Comparison of ENCODE assay signal across 21 mouse cellular contexts in genomic region chr3:83962571-83962970, GRCm38 (mm10).
DNase-seq lines count a peak whose midpoint lies in the region; ATAC-seq and TF ChIP-seq lines count a peak whose summit lies in the region.
"Had no signal": no experiment of that assay in that cellular context is flagged by ENCODE, and none has a peak within 500 bp of the region (broad histone marks: within the 10 kb centered on the region; RNA-seq: fewer than 3 reads in every experiment).

No protein-coding gene starts in this region.

- no peak for TF ChIP-seq CTCF in forebrain, postnatal 0 days (IDR thresholded peaks at IDR 0.05; ENCODE audit: low read depth)
- no peak for TF ChIP-seq CTCF in heart, adult 2 months (IDR thresholded peaks at IDR 0.05)
- no peak for TF ChIP-seq CTCF in lung, adult 2 months (IDR thresholded peaks at IDR 0.05; ENCODE audit: insufficient read depth, low read length)

- H3K9me3 ChIP-seq in forebrain, postnatal 0 days (ENCODE audit: low read length) = no peaks in the 10 kb centered on the region
- H3K9me3 ChIP-seq in forebrain, embryonic 11.5 days (ENCODE audit: control insufficient read depth, low read length) = no peaks in the 10 kb centered on the region
- no peaks in the 10 kb centered on the region for H3K9me3 ChIP-seq in heart, embryonic 13.5 days
- no peaks in the 10 kb centered on the region for H3K9me3 ChIP-seq in lung, embryonic 16.5 days (ENCODE audit: control insufficient read depth, low read length)
- H3K9me3 ChIP-seq in limb, embryonic 15.5 days = no peaks in the 10 kb centered on the region
- H3K9me3 ChIP-seq: liver, embryonic 12.5 days; midbrain, embryonic 15.5 days; neural tube, embryonic 15.5 days had no signal

- TF ChIP-seq POLR2A in heart, adult 2 months (IDR thresholded peaks at IDR 0.05; ENCODE audit: insufficient read depth, low read depth, low read length) = no peak
- TF ChIP-seq POLR2A in lung, adult 2 months (IDR thresholded peaks at IDR 0.05; ENCODE audit: borderline replicate concordance, extremely low read depth, low read depth, low read length) = no peak

- no peaks in the 10 kb centered on the region for H3K27me3 ChIP-seq in forebrain, postnatal 0 days (ENCODE audit: insufficient read depth, low read length)
- no peaks in the 10 kb centered on the region for H3K27me3 ChIP-seq in forebrain, embryonic 11.5 days (ENCODE audit: control insufficient read depth, insufficient read depth, low read length)
- H3K27me3 ChIP-seq in heart, embryonic 13.5 days (replicated peaks) = no peaks in the 10 kb centered on the region
- no peaks in the 10 kb centered on the region for H3K27me3 ChIP-seq in heart, adult 2 months (ENCODE audit: control insufficient read depth, insufficient read depth, low read length)
- H3K27me3 ChIP-seq in lung, embryonic 16.5 days (ENCODE audit: control insufficient read depth, insufficient read depth, low read depth, low read length) = no peaks in the 10 kb centered on the region
- H3K27me3 ChIP-seq in limb, embryonic 15.5 days = no peaks in the 10 kb centered on the region
- H3K27me3 ChIP-seq: liver, embryonic 12.5 days; midbrain, embryonic 15.5 days; neural tube, embryonic 15.5 days had no signal

- no peak overlapping the region for H3K27ac ChIP-seq in forebrain, postnatal 0 days (ENCODE audit: low read depth, low read length)
- no peak overlapping the region for H3K27ac ChIP-seq in forebrain, embryonic 11.5 days (ENCODE audit: low read depth, low read length)
- peak overlapping the region; percentile 57 for H3K27ac ChIP-seq in heart, embryonic 13.5 days (replicated peaks)
- H3K27ac ChIP-seq in heart, adult 2 months = no peak overlapping the region
- H3K27ac ChIP-seq in lung, embryonic 16.5 days (ENCODE audit: low read length) = no peak overlapping the region
- no peak overlapping the region for H3K27ac ChIP-seq in limb, embryonic 15.5 days
- H3K27ac ChIP-seq: hindbrain, embryonic 14.5 days; layer of hippocampus, adult 2 months; liver, embryonic 12.5 days; midbrain, embryonic 15.5 days; neural tube, embryonic 15.5 days had no signal

- 60% methylated on average over 3 of the region's 3 CpGs for WGBS in forebrain, postnatal 0 days
- WGBS in forebrain, embryonic 11.5 days = 81% methylated on average over 3 of the region's 3 CpGs
- 22% methylated on average over 3 of the region's 3 CpGs for WGBS in heart, embryonic 13.5 days
- 44% methylated on average over 3 of the region's 3 CpGs for WGBS in heart, adult 2 months
- 58% methylated on average over 3 of the region's 3 CpGs for WGBS in lung, embryonic 16.5 days
- WGBS in lung, adult 2 months = 72% methylated on average over 3 of the region's 3 CpGs
- WGBS in limb, embryonic 15.5 days = 61% methylated on average over 3 of the region's 3 CpGs

- no peak for TF ChIP-seq EP300 in heart, adult 2 months (IDR thresholded peaks at IDR 0.05; ENCODE audit: insufficient read depth, low read depth, low read length)

- ATAC-seq in forebrain, postnatal 0 days = peak; percentile 32; the same call in 1 of the 2 replicates
- no peak for ATAC-seq in forebrain, embryonic 11.5 days (replicated peaks; ENCODE audit: low FRiP score)
- ATAC-seq in heart, embryonic 13.5 days (ENCODE audit: extremely low read depth, insufficient number of reproducible peaks, low FRiP score, low TSS enrichment) = peak; percentile 51; the same call in 1 of the 2 replicates
- ATAC-seq in lung, embryonic 16.5 days (ENCODE audit: low read depth) = 0 out of 2 replicates have a peak, but pooled peaks have one; percentile 44
- peak; percentile 76; the same call in 1 of the 2 replicates for ATAC-seq in limb, embryonic 15.5 days (ENCODE audit: insufficient number of reproducible peaks, low FRiP score, low TSS enrichment, low read depth)
- ATAC-seq: liver, embryonic 12.5 days; midbrain, embryonic 15.5 days had no signal

- no peak for DNase-seq in forebrain, postnatal 0 days
- no peak for DNase-seq in forebrain, embryonic 11.5 days (ENCODE audit: low spot score)
- DNase-seq in heart, adult 2 months = no peak
- DNase-seq in lung, adult 2 months = no peak
- DNase-seq in layer of hippocampus, postnatal 14 days (ENCODE audit: low spot score in 2 of 2) = no peak
- DNase-seq: B cell, adult 2 months; cerebellum, adult 18-20 months; cerebellum, postnatal 36 days; kidney, adult 8-10 months; kidney, postnatal 14 days; lung, postnatal 10 days; thymus, adult 18-20 months; thymus, postnatal 4 days had no signal

- H3K4me1 ChIP-seq in forebrain, postnatal 0 days (ENCODE audit: insufficient read depth) = no peaks in the 10 kb centered on the region; the same call in 1 of the 2 replicates
- no peaks in the 10 kb centered on the region for H3K4me1 ChIP-seq in forebrain, embryonic 11.5 days (replicated peaks; ENCODE audit: control insufficient read depth, insufficient read depth, low read length)
- H3K4me1 ChIP-seq in heart, embryonic 13.5 days = peaks cover 52% of the 10 kb centered on the region
- H3K4me1 ChIP-seq in heart, adult 2 months (ENCODE audit: control insufficient read depth, insufficient read depth, low read length) = peaks cover 5% of the 10 kb centered on the region; the same call in 1 of the 2 replicates
- H3K4me1 ChIP-seq in lung, embryonic 16.5 days (replicated peaks; ENCODE audit: control insufficient read depth, insufficient read depth, low read length) = peaks cover 14% of the 10 kb centered on the region
- no peaks in the 10 kb centered on the region for H3K4me1 ChIP-seq in lung, adult 2 months (ENCODE audit: control insufficient read depth, insufficient read depth, low read length)
- H3K4me1 ChIP-seq in limb, embryonic 15.5 days = no peaks in the 10 kb centered on the region
- H3K4me1 ChIP-seq: liver, embryonic 12.5 days; neural tube, embryonic 15.5 days had no signal

- intact Hi-C loops in heart, adult 2 months (cut with DNase I) = no loop called here

- no peaks in the 10 kb centered on the region for H3K79me2 ChIP-seq in heart, adult 2 months (replicated peaks; ENCODE audit: control insufficient read depth, insufficient read depth, low read length)

- H3K36me3 ChIP-seq in forebrain, postnatal 0 days (ENCODE audit: insufficient read depth) = peaks cover 27% of the 10 kb centered on the region
- peaks cover 6% of the 10 kb centered on the region for H3K36me3 ChIP-seq in forebrain, embryonic 11.5 days (ENCODE audit: control insufficient read depth, insufficient read depth, low read length)
- H3K36me3 ChIP-seq in heart, embryonic 13.5 days = peaks cover 38% of the 10 kb centered on the region
- no peaks in the 10 kb centered on the region for H3K36me3 ChIP-seq in heart, adult 2 months (ENCODE audit: control insufficient read depth, insufficient read depth, low read length)
- peaks cover 22% of the 10 kb centered on the region; the same call in 1 of the 2 replicates for H3K36me3 ChIP-seq in lung, embryonic 16.5 days (ENCODE audit: control insufficient read depth, insufficient read depth, low read length)
- peaks cover 41% of the 10 kb centered on the region for H3K36me3 ChIP-seq in limb, embryonic 15.5 days

- no peak overlapping the region for H3K4me3 ChIP-seq in forebrain, postnatal 0 days (ENCODE audit: low read depth, low read length)
- no peak overlapping the region for H3K4me3 ChIP-seq in forebrain, embryonic 11.5 days (ENCODE audit: low read depth, low read length)
- no peak overlapping the region for H3K4me3 ChIP-seq in heart, embryonic 13.5 days
- H3K4me3 ChIP-seq in heart, adult 2 months = no peak overlapping the region
- H3K4me3 ChIP-seq in lung, embryonic 16.5 days (ENCODE audit: low read length) = no peak overlapping the region
- no peak overlapping the region for H3K4me3 ChIP-seq in lung, adult 2 months (replicated peaks; ENCODE audit: extremely low read depth, low read depth, low read length)
- no peak overlapping the region for H3K4me3 ChIP-seq in limb, embryonic 15.5 days
- H3K4me3 ChIP-seq: layer of hippocampus, adult 2 months; liver, embryonic 12.5 days; midbrain, embryonic 15.5 days; neural tube, embryonic 15.5 days had no signal

- H3K4me2 ChIP-seq in forebrain, postnatal 0 days (ENCODE audit: low read depth) = no peak overlapping the region
- no peak overlapping the region for H3K4me2 ChIP-seq in forebrain, embryonic 11.5 days (ENCODE audit: low read depth, low read length, severe bottlenecking)
- H3K4me2 ChIP-seq in heart, embryonic 13.5 days = peak overlapping the region; percentile 5; the same call in 1 of the 2 replicates
- no peak overlapping the region for H3K4me2 ChIP-seq in lung, embryonic 16.5 days (ENCODE audit: low read depth, low read length)
- H3K4me2 ChIP-seq in limb, embryonic 15.5 days = no peak overlapping the region
- H3K4me2 ChIP-seq: hindbrain, embryonic 14.5 days; liver, embryonic 12.5 days; midbrain, embryonic 15.5 days; neural tube, embryonic 15.5 days had no signal

- H3K9ac ChIP-seq in forebrain, postnatal 0 days = no peak overlapping the region
- no peak overlapping the region for H3K9ac ChIP-seq in forebrain, embryonic 11.5 days (ENCODE audit: low read length)
- no peak overlapping the region for H3K9ac ChIP-seq in heart, embryonic 13.5 days
- no peak overlapping the region for H3K9ac ChIP-seq in heart, adult 2 months (ENCODE audit: low read depth, low read length)
- H3K9ac ChIP-seq in lung, embryonic 16.5 days (ENCODE audit: low read length) = no peak overlapping the region
- no peak overlapping the region for H3K9ac ChIP-seq in limb, embryonic 15.5 days
- H3K9ac ChIP-seq: hindbrain, embryonic 14.5 days; liver, embryonic 12.5 days; midbrain, embryonic 15.5 days; neural tube, embryonic 15.5 days had no signal
